Mouse (Mus musculus): ENCODE measurements around the gene Cdk5. TPM values are rescaled to one million over a fixed set of nuclear protein-coding genes. Genes with fewer than 3 reads are reported as not detected.

Cdk5 gene
- polyA plus RNA-seq, 2 experiments from 2014 or later = 54.8 to 58.3 TPM

- no peak for ATAC-seq
These were observed 49.5 kb downstream of the Cdk5 start for GRCm38 (mm10) chr5:24373807-24374206.

GRCm38 (mm10) chr5:24369767-24370166, 53.6 kb downstream of the Cdk5 start:
- no peak for ATAC-seq

Other genes starting within 250 kb of the Cdk5 start
- under 1 TPM; 0.16 to 0.24 TPM for gene Kcnh2, start 71.9 kb downstream of the Cdk5 start, polyA plus RNA-seq (2017; shearing (Covaris generic))
- under 1 TPM in 1 of 2 experiments, not detected in 1; 0.42 TPM for gene Nos3, start 58.7 kb downstream of the Cdk5 start, polyA plus RNA-seq (2017; shearing (Covaris generic))
- 1 to 10 TPM; 2.2 to 2.9 TPM for gene Atg9b, start 31.4 kb downstream of the Cdk5 start, polyA plus RNA-seq (2017; shearing (Covaris generic))
- 10 to 100 TPM; 15.3 to 21.6 TPM for gene Abcb8, start 29.9 kb downstream of the Cdk5 start, polyA plus RNA-seq (2017; shearing (Covaris generic))
- gene Asic3, start 10.1 kb downstream of the Cdk5 start, polyA plus RNA-seq (2017; shearing (Covaris generic)) = under 1 TPM in 1 of 2 experiments, not detected in 1; 0.85 TPM
- gene Slc4a2, start 307 bp upstream of the Cdk5 start, polyA plus RNA-seq (2017; shearing (Covaris generic)) = 10 to 100 TPM; 12.2 to 13.3 TPM
- gene Fastk, start 21.8 kb upstream of the Cdk5 start, polyA plus RNA-seq (2017; shearing (Covaris generic)) = 10 to 100 TPM; 34.9 to 49.5 TPM
- 10 to 100 TPM; 51.1 to 65.5 TPM for gene Tmub1, start 24.3 kb upstream of the Cdk5 start, polyA plus RNA-seq (2017; shearing (Covaris generic))
- gene Agap3, start 28.6 kb upstream of the Cdk5 start, polyA plus RNA-seq (2017; shearing (Covaris generic)) = 1 to 10 TPM; 3.9 to 6.0 TPM
- under 1 TPM in 1 of 2 experiments, not detected in 1; 0.09 TPM for gene Gbx1, start 103.7 kb upstream of the Cdk5 start, polyA plus RNA-seq (2017; shearing (Covaris generic))
- not detected for gene Asb10, start 117.4 kb upstream of the Cdk5 start, polyA plus RNA-seq (2017; shearing (Covaris generic))
- gene 4931409K22Rik, start 133.3 kb upstream of the Cdk5 start, polyA plus RNA-seq (2017; shearing (Covaris generic)) = under 1 TPM in 1 of 2 experiments, not detected in 1; 0.46 TPM
- gene Abcf2, start 153.9 kb upstream of the Cdk5 start, polyA plus RNA-seq (2017; shearing (Covaris generic)) = 10 to 100 TPM; 51.8 to 56.8 TPM
- gene Chpf2, start 163.2 kb upstream of the Cdk5 start, polyA plus RNA-seq (2017; shearing (Covaris generic)) = 10 to 100 TPM in 1 of 2 experiments, 1 to 10 TPM in 1; 8.3 to 17.8 TPM
- gene Smarcd3, start 200.9 kb upstream of the Cdk5 start, polyA plus RNA-seq (2017; shearing (Covaris generic)) = under 1 TPM in 1 of 2 experiments, not detected in 1; 0.41 TPM